Mouse (Mus musculus) heart, postnatal 0 days (tissue): ENCODE results near the gene 2810021J22Rik.

Experiments used
- CTCF ChIP-seq: IDR thresholded peaks from 2 replicates; pipeline ENCODE4 v1.5.1; 2016; ENCODE audit warnings: antibody characterized with exemption, control low read depth, low read depth
- EP300 ChIP-seq: IDR thresholded peaks from 2 replicates; pipeline ENCODE4 v1.6.1; 2016; ENCODE audit warnings: antibody characterized with exemption, low read depth

DNA sequence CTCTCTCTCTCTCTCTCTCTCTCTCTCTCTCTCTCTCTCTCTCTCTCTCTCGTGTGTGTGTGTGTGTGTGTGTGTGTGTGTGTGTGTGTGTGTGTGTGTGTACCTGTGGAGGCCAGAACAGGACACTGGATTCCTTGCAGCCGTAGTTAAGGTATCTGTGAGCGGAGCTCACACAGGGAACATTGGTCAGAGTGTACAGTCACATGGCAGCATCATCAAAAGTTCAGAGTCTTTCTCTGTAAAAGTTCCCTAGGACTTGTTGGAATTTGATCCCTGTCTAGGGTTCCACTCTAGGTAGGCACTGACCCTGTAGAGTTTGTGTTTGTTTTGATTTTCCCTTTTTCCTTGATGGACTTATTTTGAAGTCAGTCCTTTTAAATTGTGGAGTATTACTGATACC, 59.6 kb downstream of the 2810021J22Rik start:
- TF ChIP-seq CTCF (no peak), EP300 (no peak)
